Mouse (Mus musculus) mouse embryonic stem cell (cell line): ENCODE data around the gene Kcna6.

Experiments
- in situ Hi-C, 2 experiments: fragments of 300-500 bp; cut with MboI; formaldehyde crosslinking; loops; 1 replicate in 1 of 2; 3 replicates in 1 of 2; pipeline ENCODE4 v1.14.3; 2019 to 2020; ENCODE audit warnings: low sequenced_read_pairs in 2 of 2, low pct_unique_long_range_greater_than_20kb in 1 of 2, mixed read lengths in 1 of 2; ENCODE audit not compliant: unreplicated experiment in 1 of 2

Gene Kcna6

DNA sequence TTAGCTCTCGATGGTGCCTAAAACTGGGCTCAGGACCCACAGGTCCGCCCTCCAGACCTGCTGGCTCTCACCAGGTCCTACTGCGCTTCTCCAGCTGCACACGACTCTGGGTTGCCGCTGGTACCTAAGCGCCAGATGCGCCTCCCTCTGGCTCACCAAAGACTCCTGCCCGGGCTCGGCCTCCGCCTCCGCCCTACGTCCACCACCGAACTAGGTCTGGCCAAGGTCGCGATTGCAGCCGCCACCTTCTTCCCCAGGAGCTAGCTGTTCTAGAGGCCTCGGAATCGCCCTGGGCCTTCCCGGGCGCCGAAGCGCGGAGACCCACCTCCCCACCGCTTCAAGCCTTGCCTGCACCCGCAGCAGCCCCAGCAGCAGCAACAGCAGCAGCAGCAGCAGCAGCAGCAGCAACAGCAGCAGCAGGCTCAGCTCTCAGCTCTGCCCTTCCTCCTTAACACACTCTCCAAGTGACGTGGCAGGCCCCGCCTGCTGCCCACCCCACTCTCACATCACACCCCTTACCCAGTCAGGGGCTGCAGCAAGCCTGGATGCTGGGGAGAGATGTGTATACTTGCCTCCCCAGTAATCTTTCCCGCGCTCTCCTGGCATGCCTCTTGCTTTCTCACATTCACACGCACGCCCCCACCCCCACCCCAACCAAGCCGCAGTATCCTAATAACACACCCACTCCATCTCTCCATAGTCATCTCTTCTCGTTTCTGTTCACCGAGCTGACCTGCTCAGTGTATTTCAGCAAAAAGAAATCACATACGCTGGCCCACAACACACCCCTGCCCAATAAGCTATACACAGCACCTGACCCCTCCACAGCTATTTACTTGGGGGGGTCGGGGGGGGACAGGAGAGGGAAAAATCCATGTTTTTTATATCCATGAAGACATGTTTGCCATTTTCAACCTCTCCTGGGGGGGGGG, at the start of gene Kcna6:
Kcna6 (minus strand) TSS at position 464 of the 932 bp plus-strand sequence.
- in situ Hi-C loops: no loop called here

DNA sequence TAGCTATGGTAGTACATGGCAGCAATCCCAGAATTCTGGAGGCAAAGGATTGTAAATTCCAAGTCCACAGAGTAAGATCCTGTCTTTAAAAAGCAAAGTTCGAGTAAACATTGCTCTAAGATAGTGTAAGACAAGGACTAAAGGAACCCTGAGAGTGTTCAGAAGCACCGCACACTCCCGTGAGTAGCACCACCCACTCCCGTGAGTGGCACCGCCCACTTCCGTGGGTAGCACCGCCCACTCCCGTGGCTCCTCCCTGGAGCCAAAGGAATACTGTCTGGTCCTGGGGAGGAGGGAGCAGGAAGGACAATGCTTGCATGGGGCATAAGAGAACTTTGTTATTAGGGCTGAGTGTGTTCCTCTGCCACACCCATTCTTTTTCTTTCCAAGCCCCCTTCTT, 48.4 kb upstream of the Kcna6 start:
- in situ Hi-C loops: no loop called here

DNA sequence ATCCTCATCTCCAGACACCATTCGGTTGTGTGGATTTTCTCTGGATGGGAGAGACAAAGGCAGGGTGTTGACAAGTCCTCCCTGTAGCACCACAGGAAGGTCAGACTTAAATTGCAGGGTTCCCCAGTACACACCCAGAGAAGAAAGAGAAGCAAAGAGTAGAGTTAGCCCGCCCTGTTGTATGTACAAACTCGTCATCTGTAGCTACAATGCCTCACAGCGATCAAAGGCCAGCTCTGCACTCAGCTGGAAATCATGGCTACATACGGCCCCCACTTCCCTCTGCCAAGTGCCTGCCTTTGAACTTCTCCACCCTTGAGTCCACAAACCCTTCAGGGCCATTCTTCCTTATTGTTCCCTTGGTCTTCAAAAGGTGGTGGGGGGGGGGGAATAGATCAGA, 43.7 kb upstream of the Kcna6 start:
- in situ Hi-C loops: no loop called here

DNA sequence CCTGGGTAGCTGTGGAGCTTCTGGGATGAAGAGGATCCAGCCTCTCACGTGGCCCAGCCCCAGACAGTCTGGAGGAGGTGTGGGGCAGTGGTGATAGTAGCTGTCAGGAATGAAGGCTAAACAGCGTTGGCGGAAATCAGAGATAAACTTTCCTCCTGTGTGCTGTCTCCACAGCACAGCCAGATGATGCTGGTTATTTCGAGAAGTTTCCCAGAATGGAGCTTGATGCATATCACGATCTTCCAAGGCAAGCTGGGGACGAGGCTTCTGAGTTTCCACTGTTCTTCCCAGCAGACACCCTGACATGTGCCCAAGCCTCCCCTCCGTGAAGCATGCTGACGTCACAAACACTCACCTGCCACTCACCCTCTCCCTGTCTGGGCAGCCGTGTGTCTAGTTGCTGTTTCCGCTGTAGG, 43.2 kb upstream of the Kcna6 start:
- in situ Hi-C loops: no loop called here

DNA sequence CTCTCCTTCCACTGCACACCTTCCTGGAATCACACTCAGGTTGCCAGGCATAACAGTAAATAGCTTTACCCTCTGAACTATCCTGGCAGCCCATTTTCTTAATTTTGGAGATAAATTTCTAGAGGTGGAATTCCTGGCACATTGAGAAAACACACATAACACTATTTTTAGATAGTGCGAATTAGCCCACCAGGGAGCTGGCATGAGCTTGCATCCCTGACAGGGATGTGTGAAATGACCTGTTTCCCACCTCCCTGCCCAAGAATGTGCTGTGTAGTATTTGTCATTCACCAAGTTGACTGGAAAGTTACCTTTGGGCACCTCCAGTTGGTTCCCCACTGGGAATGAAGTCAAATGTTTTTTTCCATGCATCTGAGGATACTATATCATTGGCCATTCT, 42.6 kb upstream of the Kcna6 start:
- in situ Hi-C loops: no loop called here

DNA sequence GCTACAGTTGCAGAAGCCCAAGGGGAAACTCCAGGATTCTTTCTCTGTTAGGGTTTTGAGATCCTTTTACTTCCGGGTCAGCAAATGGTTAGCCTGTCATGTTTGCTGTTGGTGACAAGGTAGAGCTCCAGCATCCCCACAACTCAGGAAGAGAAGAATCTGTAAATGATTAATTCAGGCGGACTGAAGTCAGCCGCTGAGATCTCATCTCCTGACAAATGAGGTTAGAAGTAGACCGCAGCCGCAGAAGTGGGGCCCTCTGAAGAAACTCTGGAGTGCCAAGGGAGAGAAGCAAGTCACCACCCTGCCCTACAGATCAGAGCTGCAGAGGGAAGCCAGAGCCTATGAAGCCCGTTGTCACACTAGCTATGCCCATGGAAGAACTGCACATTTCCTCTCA, 37.4 kb upstream of the Kcna6 start:
- in situ Hi-C loops: no loop called here

DNA sequence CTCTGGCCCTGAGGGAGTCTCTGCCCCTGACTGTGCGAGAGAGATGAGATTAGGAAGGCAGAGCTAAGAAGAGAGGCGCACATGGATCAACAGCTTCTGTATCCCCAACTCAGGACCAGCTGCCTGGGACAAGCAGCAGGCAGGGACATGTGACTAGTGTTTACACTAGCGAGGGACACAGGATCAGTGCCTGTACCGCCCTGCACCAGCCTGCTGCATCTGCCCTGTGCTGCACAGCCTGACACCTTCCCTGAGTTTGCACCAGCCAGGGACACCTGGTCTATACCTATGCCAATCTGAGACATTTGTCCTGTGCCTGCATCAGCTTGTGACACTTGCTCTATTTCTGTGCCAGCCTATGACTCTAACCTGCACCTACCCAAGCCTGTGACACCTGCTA, 33.4 kb upstream of the Kcna6 start:
- in situ Hi-C loops: no loop called here

DNA sequence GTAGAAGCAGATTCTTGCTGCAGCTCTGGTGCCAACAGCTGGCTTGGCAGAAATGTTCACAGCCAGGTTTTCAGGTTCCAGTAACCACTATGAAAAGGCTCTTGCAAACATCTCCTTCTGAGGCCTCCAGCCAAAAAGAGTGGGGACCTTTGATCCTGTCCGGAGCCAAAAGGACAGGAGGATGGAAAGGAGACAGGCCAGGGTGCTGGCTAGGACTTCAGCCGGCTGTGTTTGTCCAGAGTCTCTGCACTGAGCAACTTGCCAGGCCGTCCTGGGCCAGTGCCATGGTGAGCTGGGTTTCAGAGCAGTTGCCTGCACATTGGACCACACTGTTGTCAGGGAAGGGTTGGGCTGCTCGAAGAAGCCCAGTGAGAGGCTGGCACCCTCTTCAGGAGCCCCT, 31.9 kb upstream of the Kcna6 start:
- in situ Hi-C loops: no loop called here

DNA sequence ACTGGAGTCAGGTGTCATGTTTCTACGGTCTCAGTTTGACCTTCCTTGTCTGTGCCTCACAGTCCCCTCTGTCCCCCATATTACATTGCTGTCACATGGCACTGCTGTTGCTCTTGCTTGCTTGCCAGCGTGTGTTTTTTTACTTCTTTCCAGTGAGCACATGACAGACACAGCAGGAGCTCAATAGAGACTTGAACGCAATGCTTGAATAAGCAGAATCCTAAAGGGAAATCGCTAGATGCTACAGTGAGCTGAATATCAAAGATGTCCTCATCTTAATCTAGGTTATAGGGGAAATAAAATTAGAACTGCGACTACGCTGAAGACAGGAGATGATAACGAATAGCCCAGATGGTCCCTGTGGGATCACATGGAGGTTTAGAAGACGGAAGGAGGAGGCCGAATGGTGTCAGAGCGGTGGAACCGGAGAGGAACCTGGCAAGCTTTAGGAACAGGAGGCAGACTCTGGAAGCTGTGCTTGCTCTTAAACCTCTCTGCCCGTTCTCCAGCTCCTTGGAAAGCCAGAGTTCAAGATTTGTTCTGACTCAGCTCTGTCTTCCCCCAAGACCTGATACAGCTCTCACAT, 29.8 kb upstream of the Kcna6 start:
- in situ Hi-C loops: no loop called here

DNA sequence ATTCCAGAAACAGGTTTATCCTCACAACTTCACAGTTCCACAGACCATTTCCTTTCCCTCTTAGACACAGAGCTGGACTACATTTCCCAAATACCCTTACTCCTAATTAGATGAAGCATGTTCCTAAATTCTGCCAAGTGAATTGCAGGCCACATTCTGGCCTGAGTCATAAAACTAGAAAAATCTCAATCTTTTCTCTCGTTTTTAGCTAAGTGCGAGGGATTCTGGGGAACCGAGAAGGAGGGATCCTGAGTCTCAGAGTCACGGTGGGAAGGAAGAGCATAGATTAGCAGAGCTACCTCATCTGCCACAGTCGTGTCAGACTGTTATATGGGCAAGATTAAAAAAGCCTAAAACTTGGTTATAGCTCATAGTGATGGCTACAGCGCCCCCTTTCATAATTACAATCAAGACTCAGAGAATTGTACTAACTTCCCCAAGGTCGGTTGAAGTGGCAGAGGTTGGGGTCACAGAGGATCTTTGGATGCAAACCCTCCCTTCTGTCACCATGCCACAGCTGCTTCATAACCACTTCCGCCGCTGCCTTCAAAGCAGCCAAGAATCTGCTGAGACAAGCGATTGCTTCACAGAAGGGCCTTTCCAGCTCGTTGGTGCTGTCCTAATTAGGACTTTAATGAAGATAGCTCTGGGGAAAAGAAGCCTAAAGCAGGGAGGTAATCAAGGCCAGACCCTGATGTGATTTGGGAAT, 28.6 kb upstream of the Kcna6 start:
- in situ Hi-C loops: no loop called here

DNA sequence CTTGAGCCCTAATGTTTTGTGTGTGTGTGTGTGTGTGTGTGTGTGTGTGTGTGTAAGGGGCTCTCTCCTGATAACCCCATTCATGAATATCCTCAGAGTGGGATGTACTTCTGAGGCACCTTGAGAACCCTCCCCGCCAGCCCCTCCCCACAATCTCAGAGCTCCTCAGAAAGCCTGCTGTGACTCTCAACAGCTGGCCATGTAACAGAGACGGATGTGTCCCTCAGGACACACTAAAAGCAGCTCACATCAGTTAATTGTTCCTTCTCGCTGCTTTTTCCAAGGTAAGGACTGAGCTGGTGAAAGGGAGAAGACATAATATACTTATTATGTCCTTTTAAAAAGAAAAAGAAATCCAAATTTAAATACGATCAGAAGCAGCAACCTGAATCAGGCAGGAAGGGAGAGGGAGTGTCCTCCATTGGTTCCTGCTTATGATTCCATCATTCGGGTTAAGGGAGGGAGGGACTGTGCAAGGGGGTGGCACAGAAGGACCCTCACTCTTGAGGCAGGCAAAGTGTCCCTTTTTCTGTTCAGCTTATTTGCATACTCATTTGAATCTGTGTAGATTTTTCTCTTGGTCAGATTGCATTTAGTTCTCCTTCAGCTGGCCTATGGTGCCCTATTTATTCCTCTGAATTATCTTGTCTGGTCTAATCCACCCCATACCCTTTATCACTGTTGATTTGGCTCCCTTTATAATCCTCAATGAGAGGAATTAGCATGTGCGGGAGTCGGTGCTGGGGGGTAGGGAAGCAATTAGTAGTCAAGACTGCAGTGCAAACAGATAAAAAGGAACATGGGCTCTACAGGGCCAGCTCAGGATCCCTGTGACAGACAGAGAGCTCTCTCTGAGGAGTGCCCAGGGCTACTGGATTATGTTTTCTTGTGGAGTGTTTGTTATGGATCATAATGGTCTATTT, 27.4 kb upstream of the Kcna6 start:
- in situ Hi-C loops: no loop called here

DNA sequence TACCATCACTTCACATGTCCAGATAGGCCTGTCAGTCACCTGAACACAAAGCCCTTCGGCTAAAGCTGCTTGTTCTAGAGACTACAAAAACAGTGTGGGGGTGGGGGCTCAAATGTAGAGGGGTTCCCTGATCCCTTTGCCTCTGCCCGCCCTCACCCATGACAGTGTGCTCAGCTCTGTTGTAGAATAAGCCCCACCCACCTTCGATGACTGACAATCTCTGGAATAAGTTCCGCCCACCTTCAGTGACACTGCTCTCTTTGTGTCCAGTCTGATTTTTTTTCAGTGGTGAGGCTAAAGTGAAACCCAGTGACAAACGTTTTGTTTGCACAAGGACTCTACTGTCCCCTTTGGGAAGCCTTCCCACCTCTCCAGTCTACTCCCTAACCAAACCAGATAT, 26.1 kb upstream of the Kcna6 start:
- in situ Hi-C loops: no loop called here

DNA sequence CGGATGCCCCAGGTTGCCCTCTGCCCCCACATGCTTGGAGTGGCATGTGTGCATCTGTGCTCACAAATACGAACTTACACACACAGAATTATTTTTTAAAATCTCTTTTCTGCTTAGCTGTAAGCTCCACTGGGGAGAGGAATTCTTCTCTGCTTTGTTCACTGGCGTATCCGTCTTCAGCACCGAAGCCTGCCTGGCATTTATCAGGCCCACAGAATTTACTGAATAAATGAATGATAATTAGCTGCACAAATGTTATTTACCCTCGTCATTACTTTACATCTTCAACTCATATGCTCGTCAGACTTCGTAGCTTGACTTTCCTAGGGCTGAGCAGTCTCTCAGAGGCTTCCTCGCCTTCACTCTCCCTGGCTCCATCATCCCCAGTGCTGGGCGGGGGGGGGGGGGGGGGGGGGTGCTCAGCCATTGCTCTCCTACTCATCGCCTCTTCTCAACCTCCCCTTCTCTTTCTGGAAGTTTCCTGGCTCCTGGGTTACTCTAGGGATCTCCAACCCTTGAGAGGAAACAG, 24.2 kb upstream of the Kcna6 start:
- in situ Hi-C loops: no loop called here

DNA sequence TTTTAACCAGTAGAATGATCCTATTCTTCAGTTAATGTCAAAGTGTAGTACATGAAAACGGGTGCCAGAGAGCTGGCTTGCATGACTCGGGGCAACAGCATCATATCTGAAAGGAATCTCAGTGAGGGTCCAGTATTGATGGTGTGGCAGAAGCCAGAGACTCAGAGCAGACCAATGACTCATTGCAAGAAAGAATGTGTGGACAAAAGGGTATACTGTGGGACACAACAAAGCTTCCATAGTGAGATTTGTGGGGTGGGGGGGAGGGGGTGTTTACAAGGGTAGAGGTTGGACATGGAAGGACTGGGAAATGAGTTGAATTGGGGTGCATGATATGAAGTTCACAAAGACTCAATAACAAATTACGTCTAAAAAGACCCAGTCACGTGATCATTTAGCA, 20.9 kb upstream of the Kcna6 start:
- in situ Hi-C loops: no loop called here

DNA sequence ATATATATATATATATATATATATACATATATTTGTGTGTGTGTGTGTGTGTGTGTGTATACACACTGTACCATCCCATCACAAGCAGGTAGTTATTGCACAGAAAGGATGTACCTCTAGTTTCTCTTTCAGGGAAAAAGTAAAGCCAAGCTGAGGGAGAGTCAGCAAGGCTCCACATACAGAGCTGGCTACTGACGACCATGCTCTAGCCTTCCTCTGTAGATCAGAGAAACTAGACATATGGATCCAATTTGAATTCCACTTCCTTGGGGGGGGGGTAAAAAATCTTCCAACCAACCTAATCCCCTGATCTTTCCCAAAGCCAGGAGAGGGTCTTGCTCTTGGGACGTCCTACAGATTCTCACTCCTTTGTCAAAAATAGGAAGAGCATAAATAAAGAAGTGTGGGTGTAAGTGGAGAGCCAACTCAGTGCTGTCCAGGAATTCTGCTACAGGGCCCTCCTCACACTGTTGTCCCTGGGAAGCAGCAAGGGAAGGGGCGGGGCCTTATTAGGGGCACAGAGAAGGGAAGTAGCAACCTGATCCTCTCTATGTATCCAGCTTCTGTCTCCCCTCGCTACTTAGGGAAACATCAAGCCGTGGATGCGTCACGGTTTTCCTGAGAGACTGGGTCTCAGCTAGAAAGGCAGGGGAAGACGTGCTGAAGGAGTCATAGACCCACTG, 15.4 kb upstream of the Kcna6 start:
- in situ Hi-C loops: no loop called here

DNA sequence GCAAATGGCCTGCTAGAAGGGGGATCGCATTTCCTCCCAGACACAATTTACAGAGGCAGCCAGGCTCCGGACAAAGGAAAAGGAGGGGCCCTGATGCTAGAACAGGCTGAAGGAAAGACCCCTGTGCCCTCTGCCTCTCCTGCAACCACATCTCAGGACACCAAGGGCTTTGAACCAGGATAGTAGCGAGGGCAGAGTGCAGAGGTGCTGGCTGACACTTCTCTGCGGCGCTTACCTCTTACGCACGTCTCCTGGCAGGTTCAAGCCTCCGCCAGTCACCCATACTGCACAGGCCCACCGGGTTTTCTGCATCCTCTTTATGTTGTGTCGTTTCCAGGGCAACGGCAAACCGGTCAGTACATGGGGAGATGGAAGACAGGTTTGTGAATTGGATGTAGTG, 12.0 kb upstream of the Kcna6 start:
- in situ Hi-C loops: no loop called here

DNA sequence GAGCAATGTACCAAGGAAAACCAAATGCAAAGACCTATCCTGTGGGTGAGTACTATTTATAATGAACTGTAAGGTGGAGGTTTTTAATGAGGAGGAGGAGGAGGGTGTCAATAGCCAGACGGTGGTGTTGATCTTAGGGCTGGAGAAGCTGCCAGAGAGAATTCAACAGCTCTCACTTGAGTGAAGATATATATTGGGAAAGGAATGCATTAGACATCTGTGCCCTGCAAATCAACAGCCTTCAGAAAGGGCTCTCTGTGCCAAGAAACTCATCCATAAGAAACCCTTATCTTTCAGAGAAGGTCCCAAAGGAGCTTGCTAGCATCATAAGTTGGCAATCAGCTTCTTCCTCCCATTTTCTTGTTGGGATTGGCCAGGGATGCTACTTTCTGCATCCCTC, 5.4 kb upstream of the Kcna6 start:
- in situ Hi-C loops: no loop called here

DNA sequence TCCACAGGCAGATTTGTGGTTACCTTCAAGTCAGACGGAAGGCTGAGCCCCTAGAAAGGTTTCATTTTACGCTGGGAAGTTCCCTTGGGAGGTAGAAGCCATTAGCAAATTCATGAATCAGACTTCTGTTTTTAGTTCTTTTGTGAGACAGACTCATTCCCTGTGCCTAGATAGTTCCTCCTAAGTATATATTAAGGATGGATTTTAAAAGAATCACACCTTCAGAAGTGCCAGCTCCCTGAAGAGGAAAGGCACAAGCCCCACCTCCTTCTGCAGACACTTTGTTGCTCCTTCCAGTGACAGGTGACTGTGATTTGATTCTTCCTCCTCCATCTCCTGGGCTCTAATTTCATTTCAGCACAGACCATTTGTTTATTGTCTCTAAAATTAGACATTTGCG, 2.1 kb upstream of the Kcna6 start:
- in situ Hi-C loops: no loop called here
